Mouse (Mus musculus) intestine, embryonic 14.5 days (tissue): ENCODE measurements around the gene Hnrnph2. TPM values are rescaled to one million over a fixed set of nuclear protein-coding genes. Genes with fewer than 3 reads are reported as not detected.
A peak's percentile ranks its signal among the peaks of the same experiment; 100 is the strongest.

Experiments
- ATAC-seq: fragments of 200-750 bp; cut with Nextera tagmentation; replicated peaks from 2 replicates; pipeline ENCODE4 v1.8.0; 2017; ENCODE audit warnings: low read depth, moderate number of reproducible peaks, moderate TSS enrichment, moderate library complexity; ENCODE audit not compliant: low FRiP score, low TSS enrichment
- DNase-seq: peaks from one replicate; pipeline ENCODE4 v3.0.0-alpha.2; 2018; ENCODE audit warnings: low spot score
- H3K27ac ChIP-seq: fragments of 300-500 bp; sonication (generic); 2 replicates; pipeline ENCODE4 v1.5.1; 2014; ENCODE audit warnings: low read depth, mild to moderate bottlenecking, control low read depth
- H3K27me3 ChIP-seq: fragments of 300-500 bp; sonication (generic); replicated peaks from 2 replicates; pipeline ENCODE4 v1.6.1; 2014; ENCODE audit warnings: low read length, control low read depth; ENCODE audit not compliant: control insufficient read depth, insufficient read depth
- H3K36me3 ChIP-seq: fragments of 300-500 bp; sonication (generic); 2 replicates; pipeline ENCODE4 v1.6.1; 2014; ENCODE audit warnings: low read length, control low read depth; ENCODE audit not compliant: control insufficient read depth, insufficient read depth
- H3K4me1 ChIP-seq: fragments of 300-500 bp; sonication (generic); replicated peaks from 2 replicates; pipeline ENCODE4 v1.6.1; 2014; ENCODE audit warnings: low read length, control low read depth, mixed read lengths; ENCODE audit not compliant: control insufficient read depth, insufficient read depth
- H3K4me2 ChIP-seq: fragments of 300-500 bp; sonication (generic); 2 replicates; pipeline ENCODE4 v1.6.1; 2014; ENCODE audit warnings: low read length
- H3K4me3 ChIP-seq: fragments of 300-500 bp; sonication (generic); 2 replicates; pipeline ENCODE4 v1.5.1; 2014; ENCODE audit warnings: low read depth, low read length, control low read depth, mixed read lengths
- H3K9ac ChIP-seq: fragments of 300-500 bp; sonication (generic); 2 replicates; pipeline ENCODE4 v1.6.1; 2014; ENCODE audit warnings: mild to moderate bottlenecking, low read length
- H3K9me3 ChIP-seq: fragments of 300-500 bp; sonication (generic); 2 replicates; pipeline ENCODE4 v1.6.1; 2016; ENCODE audit warnings: low read length, control low read depth; ENCODE audit not compliant: control insufficient read depth
- WGBS: fragments of 180-500 bp; shearing (Covaris S2); extraction: QIAGEN DNeasy Blood & Tissue Kit; methylation state at CpG from one replicate; pipeline ENCODE4 v1.1.7; 2014; 5-methylcytosine and 5-hydroxymethylcytosine counted together
- polyA plus RNA-seq: library from polyadenylated mRNA; unstranded; fragments of >200 nt; fragmentation: Nextera tagmentation; extraction: Ambion mirVana; gene quantifications from 2 replicates; pipeline ENCODE4 v1.2.1, GENCODE M21; 2014

Hnrnph2 gene
- 84.7 and 93.2 TPM in 2 replicates for polyA plus RNA-seq

DNA sequence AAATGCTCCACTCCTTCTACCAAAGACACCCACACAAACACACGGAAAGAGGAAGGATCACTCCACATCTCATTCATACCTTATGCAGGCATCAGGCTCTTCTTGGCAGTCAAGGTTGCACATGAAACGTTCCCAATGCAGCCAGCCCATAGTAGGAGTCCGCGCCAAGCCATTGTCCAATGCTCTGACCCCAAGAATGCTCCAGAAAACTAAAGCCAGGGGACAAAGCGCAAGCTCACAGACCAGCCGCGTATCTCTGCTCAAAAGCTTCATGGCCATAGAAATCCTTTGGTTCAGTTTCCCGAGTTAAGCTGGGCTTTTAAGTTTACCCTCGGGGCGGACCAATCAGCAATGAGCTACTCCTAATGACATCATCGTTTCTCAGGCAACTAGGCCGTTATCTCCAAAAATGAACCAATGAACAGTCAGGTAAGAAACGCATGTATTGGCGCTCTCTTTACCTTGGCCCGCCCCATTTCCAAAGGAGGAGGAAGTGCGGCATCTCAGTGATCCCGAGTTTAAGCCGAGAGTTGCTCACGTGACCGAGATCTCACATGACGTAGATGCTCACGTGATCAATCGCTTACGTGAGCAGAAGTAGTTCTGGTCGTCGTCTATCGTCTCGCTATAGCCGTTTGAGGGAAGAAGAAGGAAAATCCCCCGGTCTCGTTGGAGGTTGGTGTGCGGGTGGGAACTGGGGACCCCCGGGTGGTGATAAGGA lies at the start of gene Hnrnph2, which contains the start of gene Gla:
TSS of gene Hnrnph2 (plus strand) at position 521 of the 721 bp plus-strand sequence.
TSS of gene Gla (minus strand) at position 467 of the 721 bp plus-strand sequence.
- Histone ChIP-seq H3K4me1 (no peaks in the 10 kb centered on the region), H3K4me2 (peak within 1 kb of the TSS; percentile 49), H3K9me3 (no peaks in the 10 kb centered on the region), H3K36me3 (no peaks in the 10 kb centered on the region), H3K27me3 (no peaks in the 10 kb centered on the region), H3K27ac (peak within 1 kb of the TSS; percentile 85), H3K4me3 (peak within 1 kb of the TSS; percentile 55), H3K9ac (peak within 1 kb of the TSS; percentile 55)
- 18% methylated on average over 33 of the region's 33 CpGs for WGBS
- peak; percentile 99 for ATAC-seq
- DNase-seq, result peak; percentile 89

DNA sequence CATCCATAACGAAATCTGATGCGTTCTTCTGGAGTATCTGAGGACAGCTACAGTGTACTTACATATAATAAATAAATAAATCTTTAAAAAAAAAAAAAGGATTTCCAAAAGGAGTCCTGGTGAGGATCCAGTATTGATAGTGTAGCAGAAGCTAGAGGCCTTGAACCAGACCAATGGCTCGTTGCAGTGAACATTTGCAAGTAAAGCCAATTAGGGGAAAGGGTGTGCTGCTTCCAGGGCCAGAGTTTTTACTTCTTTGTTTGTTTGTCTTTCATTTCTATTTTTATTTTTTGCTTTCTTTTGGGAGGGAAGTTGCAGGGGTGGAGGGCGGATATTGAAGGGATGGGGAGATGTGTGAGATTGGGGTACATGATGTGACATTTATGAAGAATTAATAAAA lies 47.7 kb upstream of the Hnrnph2 start:
- Histone ChIP-seq H3K27ac (no peak overlapping the region), H3K36me3 (no peaks in the 10 kb centered on the region), H3K4me2 (no peak overlapping the region), H3K4me1 (no peaks in the 10 kb centered on the region), H3K27me3 (no peaks in the 10 kb centered on the region), H3K9ac (no peak overlapping the region), H3K4me3 (no peak overlapping the region), H3K9me3 (no peaks in the 10 kb centered on the region)
- no peak for ATAC-seq
- 78% methylated on average over 4 of the region's 4 CpGs for WGBS
- no peak for DNase-seq

DNA sequence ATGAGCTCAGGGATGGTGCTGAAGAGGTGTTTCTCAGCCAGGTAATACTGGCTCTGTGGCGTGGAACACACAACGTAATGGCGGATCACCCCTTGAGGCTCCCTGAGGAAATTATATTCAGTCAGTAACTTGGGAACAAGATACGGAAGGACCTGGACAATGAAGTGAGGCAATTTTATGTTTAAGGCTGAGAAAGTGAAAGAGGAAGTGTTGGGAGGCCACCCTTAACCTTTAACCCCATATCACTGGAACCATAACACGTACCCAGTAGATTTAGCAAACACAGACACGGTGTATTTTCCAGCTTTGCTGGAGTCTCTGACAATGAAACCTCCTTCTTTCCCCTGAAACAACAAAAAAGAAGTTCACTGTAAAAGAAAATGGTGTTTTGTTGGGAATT lies 46.6 kb upstream of the Hnrnph2 start:
- Histone ChIP-seq H3K9ac (no peak overlapping the region), H3K27ac (no peak overlapping the region), H3K27me3 (no peaks in the 10 kb centered on the region), H3K4me3 (no peak overlapping the region), H3K36me3 (no peaks in the 10 kb centered on the region), H3K4me1 (no peaks in the 10 kb centered on the region), H3K4me2 (no peak overlapping the region), H3K9me3 (no peaks in the 10 kb centered on the region)
- ATAC-seq (no peak), DNase-seq (no peak)
- 63% methylated on average over 6 of the region's 6 CpGs for WGBS

DNA sequence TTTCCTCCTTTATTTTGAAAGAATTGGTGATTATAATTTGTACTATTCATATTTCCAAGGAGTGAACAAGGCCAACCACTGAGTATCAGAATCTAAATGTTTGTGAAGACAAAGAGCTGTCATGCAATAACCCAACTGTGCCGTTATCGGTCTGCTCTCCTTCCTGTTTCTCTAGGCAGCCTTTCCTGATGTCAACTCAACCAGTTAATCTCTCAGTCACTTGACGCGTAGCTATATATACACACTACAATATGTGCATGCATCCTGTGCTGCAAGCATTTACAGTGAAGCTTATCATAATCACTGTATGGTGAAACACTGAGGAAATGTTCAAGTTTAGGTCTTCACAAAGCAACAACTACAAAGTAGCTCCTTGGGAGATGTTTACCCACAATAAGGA lies 36.7 kb upstream of the Hnrnph2 start:
- H3K36me3 ChIP-seq, result no peaks in the 10 kb centered on the region
- DNase-seq, result no peak
- H3K27ac ChIP-seq, result no peak overlapping the region
- H3K4me1 ChIP-seq, result no peaks in the 10 kb centered on the region
- no peak overlapping the region for H3K4me3 ChIP-seq
- WGBS, result 78% methylated on average over 4 of the region's 4 CpGs
- no peak for ATAC-seq
- no peak overlapping the region for H3K4me2 ChIP-seq
- H3K9ac ChIP-seq, result no peak overlapping the region
- H3K27me3 ChIP-seq, result 0 out of 2 replicates have a peak, but pooled peaks cover 6% of the 10 kb centered on the region
- H3K9me3 ChIP-seq, result no peaks in the 10 kb centered on the region

DNA sequence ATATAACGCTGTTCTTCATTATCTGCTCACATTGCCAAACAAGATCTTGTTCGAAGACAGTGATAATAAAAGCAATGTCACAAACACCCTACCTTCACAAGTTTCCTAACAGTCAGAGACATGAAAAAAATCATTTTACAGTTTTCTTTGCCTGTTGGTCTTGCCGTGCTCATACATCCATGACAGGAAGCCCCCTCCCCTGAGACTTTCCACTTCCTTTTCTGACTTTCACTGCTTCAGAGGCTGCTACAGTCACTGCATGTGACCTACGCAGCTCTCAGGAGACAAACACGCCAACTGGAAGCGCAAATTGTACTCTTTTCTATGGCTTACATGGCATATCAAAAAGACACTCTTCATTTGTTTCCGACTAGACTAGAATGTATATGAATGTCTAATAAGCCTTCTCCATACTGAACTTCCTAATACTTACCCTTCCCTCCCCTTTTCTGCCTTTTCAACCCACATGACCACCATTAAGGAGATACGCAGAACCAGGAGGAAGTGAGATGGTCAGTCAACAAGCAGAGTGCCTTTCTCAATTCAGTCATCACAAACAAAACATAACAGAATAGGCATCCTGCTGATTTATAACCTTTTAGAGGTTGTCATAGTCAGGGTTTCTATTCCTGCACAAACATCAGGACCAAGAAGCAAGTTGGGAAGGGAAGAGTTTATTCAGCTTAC lies 34.3 kb upstream of the Hnrnph2 start:
- H3K9me3 ChIP-seq, result no peaks in the 10 kb centered on the region
- no peak overlapping the region for H3K4me2 ChIP-seq
- 79% methylated on average over 8 of the region's 8 CpGs for WGBS
- no peak overlapping the region for H3K27ac ChIP-seq
- H3K36me3 ChIP-seq, result no peaks in the 10 kb centered on the region
- DNase-seq, result no peak
- H3K27me3 ChIP-seq, result 0 out of 2 replicates have a peak, but pooled peaks cover 6% of the 10 kb centered on the region
- no peaks in the 10 kb centered on the region for H3K4me1 ChIP-seq
- H3K9ac ChIP-seq, result no peak overlapping the region
- ATAC-seq, result no peak
- no peak overlapping the region for H3K4me3 ChIP-seq

DNA sequence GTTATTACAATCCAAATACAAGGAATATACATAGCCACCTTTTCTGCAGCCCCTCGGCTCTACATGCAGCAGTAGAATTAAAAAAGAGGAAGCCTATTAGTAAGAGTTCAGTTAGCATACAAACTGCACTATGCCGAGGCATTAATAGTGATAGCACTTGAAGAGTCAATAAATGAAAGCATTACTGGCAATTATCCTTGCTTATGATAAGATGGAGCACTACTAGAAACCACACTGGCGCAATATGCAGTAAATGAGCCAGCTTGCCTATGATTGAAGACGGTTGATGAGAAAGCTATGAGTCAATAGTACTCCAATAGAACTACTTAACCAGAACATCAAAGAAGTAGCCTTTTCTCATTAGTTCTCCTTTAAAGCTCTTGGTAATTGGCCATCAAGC lies 23.1 kb upstream of the Hnrnph2 start:
- no peak overlapping the region for H3K4me2 ChIP-seq
- DNase-seq (no peak), ATAC-seq (no peak)
- no peak overlapping the region for H3K27ac ChIP-seq
- H3K4me3 ChIP-seq, result no peak overlapping the region
- 81% methylated on average over 4 of the region's 4 CpGs for WGBS
- no peaks in the 10 kb centered on the region for H3K4me1 ChIP-seq
- H3K36me3 ChIP-seq, result no peaks in the 10 kb centered on the region
- H3K9me3 ChIP-seq, result no peaks in the 10 kb centered on the region
- no peak overlapping the region for H3K9ac ChIP-seq
- no peaks in the 10 kb centered on the region for H3K27me3 ChIP-seq

DNA sequence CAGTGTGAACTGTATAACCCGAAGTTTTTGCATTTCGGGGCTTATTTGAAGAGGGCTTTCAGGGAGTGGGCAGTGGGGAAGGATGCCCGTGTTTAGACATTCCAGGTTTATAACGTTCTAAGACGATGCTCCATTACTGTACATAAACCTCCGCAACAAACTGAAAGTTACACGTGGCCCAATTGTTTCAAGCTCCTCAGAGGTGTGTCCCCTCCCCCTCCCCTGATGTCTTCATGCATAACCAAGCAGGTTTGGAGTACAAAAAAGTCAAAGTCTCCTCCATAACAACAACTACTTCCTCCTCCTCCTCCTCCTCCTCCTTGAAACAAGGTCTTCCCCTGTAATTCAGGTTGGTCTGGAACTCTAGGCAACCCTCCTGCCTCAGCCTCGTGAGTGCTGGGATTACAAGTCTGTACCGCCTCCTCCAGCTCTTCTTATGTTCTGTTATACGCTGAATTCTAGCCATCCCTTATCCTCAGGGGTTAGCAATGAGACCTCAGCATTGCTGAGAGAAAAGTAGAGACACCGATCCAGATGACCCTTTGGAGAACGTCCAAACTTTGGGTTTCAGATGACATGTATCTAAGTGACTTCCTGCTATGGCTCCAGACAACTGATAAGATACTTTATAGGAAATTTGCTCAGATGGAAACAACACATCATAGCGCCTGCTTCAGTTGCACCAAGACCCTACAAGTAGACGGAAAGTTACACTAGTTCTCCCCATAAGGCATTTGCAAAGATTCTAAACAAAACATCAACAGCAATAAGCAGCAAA lies 20.3 kb upstream of the Hnrnph2 start:
- Histone ChIP-seq H3K9ac (no peak overlapping the region), H3K36me3 (no peaks in the 10 kb centered on the region), H3K27ac (no peak overlapping the region), H3K4me2 (no peak overlapping the region), H3K4me1 (no peaks in the 10 kb centered on the region), H3K4me3 (no peak overlapping the region), H3K9me3 (no peaks in the 10 kb centered on the region), H3K27me3 (no peaks in the 10 kb centered on the region)
- DNase-seq (no peak), ATAC-seq (no peak)
- 81% methylated on average over 14 of the region's 14 CpGs for WGBS

DNA sequence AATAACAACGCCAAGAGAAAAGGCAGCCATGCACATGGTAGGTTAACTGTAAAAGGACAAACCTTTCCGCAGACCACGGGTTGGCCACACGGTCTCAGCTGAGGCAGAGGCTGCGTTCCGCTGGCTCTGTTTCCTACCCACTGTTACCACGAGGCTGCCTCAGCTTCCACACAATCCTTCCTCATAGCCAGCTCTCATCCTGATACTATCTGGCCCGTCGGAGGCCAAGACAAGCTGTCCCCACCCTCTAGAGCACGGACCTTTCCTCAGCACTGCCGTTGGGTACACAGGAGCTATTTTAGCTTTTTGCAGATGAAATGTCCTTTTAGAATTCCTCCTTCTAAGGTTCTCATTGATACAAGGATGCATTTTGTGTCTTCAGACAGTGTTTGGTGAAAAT lies 18.7 kb upstream of the Hnrnph2 start:
- Histone ChIP-seq H3K27me3 (no peaks in the 10 kb centered on the region), H3K4me1 (no peaks in the 10 kb centered on the region), H3K9me3 (no peaks in the 10 kb centered on the region), H3K4me3 (no peak overlapping the region), H3K27ac (no peak overlapping the region), H3K4me2 (no peak overlapping the region), H3K36me3 (no peaks in the 10 kb centered on the region), H3K9ac (no peak overlapping the region)
- no peak for DNase-seq
- WGBS, result 82% methylated on average over 11 of the region's 11 CpGs
- no peak for ATAC-seq
